ENCODE assay signal across 15 mouse cellular contexts in the genomic region with DNA sequence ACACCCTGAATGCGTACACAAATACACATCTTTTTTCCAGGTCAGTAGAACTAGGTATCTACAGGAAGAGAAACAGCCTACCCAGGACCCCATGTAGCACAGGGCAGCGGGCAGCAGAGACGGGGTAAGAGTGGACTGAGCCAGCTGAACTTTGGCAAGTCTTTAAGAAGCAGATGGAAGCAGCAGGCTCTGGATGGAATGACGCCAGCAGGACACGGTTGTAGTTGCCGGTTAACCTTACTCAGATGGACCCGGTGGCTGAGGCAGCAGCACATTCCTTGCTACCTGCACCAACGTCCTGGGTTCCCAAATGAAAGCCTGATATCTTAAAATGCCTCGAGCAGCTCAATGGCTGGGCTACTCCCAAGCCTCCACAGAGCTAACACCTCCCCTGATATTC. TPM values are rescaled to one million over a fixed set of nuclear protein-coding genes. Genes with fewer than 3 reads are reported as not detected.
DNase-seq lines count a peak whose midpoint lies in the region; ATAC-seq and TF ChIP-seq lines count a peak whose summit lies in the region.
"Had no signal": no experiment of that assay in that cellular context is flagged by ENCODE, and none has a peak within 500 bp of the region (broad histone marks: within the 10 kb centered on the region; RNA-seq: fewer than 3 reads in every experiment).

No protein-coding gene starts in this region.

- no peaks in the 10 kb centered on the region for H3K9me3 ChIP-seq in lung, embryonic 14.5 days (ENCODE audit: low read depth, low read length)
- H3K9me3 ChIP-seq: embryonic facial prominence, embryonic 13.5 days; hindbrain, embryonic 10.5 days; liver, embryonic 13.5 days; midbrain, embryonic 15.5 days had no signal

- TF ChIP-seq POLR2A in lung, adult 2 months (IDR thresholded peaks at IDR 0.05; ENCODE audit: borderline replicate concordance, extremely low read depth, low read depth, low read length) = no peak

- H3K4me1 ChIP-seq in lung, embryonic 14.5 days (ENCODE audit: insufficient read depth) = no peaks in the 10 kb centered on the region
- H3K4me1 ChIP-seq in lung, adult 2 months (ENCODE audit: control insufficient read depth, insufficient read depth, low read length) = peaks cover 3% of the 10 kb centered on the region; the same call in 1 of the 2 replicates
- H3K4me1 ChIP-seq: midbrain, embryonic 15.5 days had no signal

- H3K27ac ChIP-seq in gastrocnemius, adult 2 months = no peak overlapping the region
- no peak overlapping the region for H3K27ac ChIP-seq in lung, embryonic 14.5 days (ENCODE audit: low read depth)
- H3K27ac ChIP-seq: embryonic facial prominence, embryonic 13.5 days; hindbrain, embryonic 10.5 days; liver, embryonic 13.5 days; midbrain, embryonic 15.5 days had no signal

- intact Hi-C loops in gastrocnemius, adult 2 months (cut with DNase I) = no loop called here
- intact Hi-C loops in left cerebral cortex, postnatal 25 days (cut with DNase I) = no loop called here

- WGBS in lung, embryonic 14.5 days = 58% methylated on average over 9 of the region's 9 CpGs
- WGBS in lung, adult 2 months = 51% methylated on average over 9 of the region's 9 CpGs

- ATAC-seq in lung, embryonic 14.5 days (ENCODE audit: insufficient read depth) = no peak
- ATAC-seq in monocyte, adult 5-6 weeks (replicated peaks; ENCODE audit: insufficient number of reproducible peaks, low FRiP score, low TSS enrichment, poor library complexity, severe bottlenecking) = no peak
- ATAC-seq: midbrain, embryonic 15.5 days had no signal

- peak; percentile 47 for DNase-seq in gastrocnemius, adult 2 months
- DNase-seq in gastrocnemius, adult 18-20 months (ENCODE audit: low spot score) = no peak
- peak; percentile 29 for DNase-seq in lung, embryonic 14.5 days
- DNase-seq in lung, adult 2 months = no peak
- peak; percentile 85 for DNase-seq in cerebellum, adult 9-10 months
- peak; percentile 47 for DNase-seq in lung, postnatal 14 days
- no peak for DNase-seq in left cerebral cortex, postnatal 25 days (ENCODE audit: low spot score in 2 of 2)
- DNase-seq: liver, embryonic 13.5 days had no signal

- H3K36me3 ChIP-seq in lung, embryonic 14.5 days (ENCODE audit: insufficient read depth) = peaks cover 40% of the 10 kb centered on the region

- H3K9ac ChIP-seq in lung, embryonic 14.5 days = no peak overlapping the region
- H3K9ac ChIP-seq: embryonic facial prominence, embryonic 13.5 days; liver, embryonic 13.5 days; midbrain, embryonic 15.5 days had no signal

- no peak overlapping the region for H3K4me3 ChIP-seq in gastrocnemius, adult 2 months
- no peak overlapping the region for H3K4me3 ChIP-seq in lung, embryonic 14.5 days (ENCODE audit: low read depth, low read length)
- no peak overlapping the region for H3K4me3 ChIP-seq in lung, adult 2 months (replicated peaks; ENCODE audit: extremely low read depth, low read depth, low read length)
- H3K4me3 ChIP-seq: embryonic facial prominence, embryonic 13.5 days; hindbrain, embryonic 10.5 days; left cerebral cortex, adult 2 months; liver, embryonic 13.5 days; midbrain, embryonic 15.5 days had no signal

- no peak for TF ChIP-seq CTCF in gastrocnemius, adult 2 months (IDR thresholded peaks at IDR 0.05)
- TF ChIP-seq CTCF in lung, embryonic 14.5 days (IDR thresholded peaks at IDR 0.05; ENCODE audit: low read depth) = no peak
- no peak for TF ChIP-seq CTCF in lung, adult 2 months (IDR thresholded peaks at IDR 0.05; ENCODE audit: insufficient read depth, low read length)

- H3K27me3 ChIP-seq in lung, embryonic 14.5 days (ENCODE audit: insufficient read depth, low read length) = no peaks in the 10 kb centered on the region
- H3K27me3 ChIP-seq: embryonic facial prominence, embryonic 13.5 days; liver, embryonic 13.5 days; midbrain, embryonic 15.5 days had no signal

- H3K4me2 ChIP-seq in lung, embryonic 14.5 days = no peak overlapping the region
- H3K4me2 ChIP-seq: embryonic facial prominence, embryonic 13.5 days; liver, embryonic 13.5 days; midbrain, embryonic 15.5 days had no signal

RNA-seq across cellular contexts. Expression of gene Srprb, which starts 15.2 kb away (rescaled TPM):
- 10 to 100 TPM; 16.2 to 18.2 TPM for total RNA-seq in gastrocnemius, adult 2 months (2021)
- total RNA-seq in gastrocnemius, adult 18-20 months (2021) = 10 to 100 TPM; 16.2 to 17.2 TPM
- 63.5 and 68.2 TPM in 2 replicates for polyA plus RNA-seq in lung, embryonic 14.5 days (2014; fragmentation: Nextera tagmentation; extraction: Ambion mirVana)
- polyA plus RNA-seq in lung, adult 2 months (2012; rRNA removed) = 49.1 and 52.5 TPM in 2 replicates
- 14.5 to 18.0 TPM (median 14.6 TPM) in 3 replicates for total RNA-seq in monocyte, adult 5-6 weeks (2017)
- total RNA-seq in left cerebral cortex, postnatal 25 days (2021) = 10 to 100 TPM; 18.7 to 19.1 TPM

RNA-seq across cellular contexts. Expression of gene Gm20425, which starts 43.4 kb away (rescaled TPM):
- total RNA-seq in gastrocnemius, adult 2 months (2021) = 1 to 10 TPM; 1.7 to 3.5 TPM
- total RNA-seq in gastrocnemius, adult 18-20 months (2021) = 1 to 10 TPM; 2.7 to 3.9 TPM
- polyA plus RNA-seq in lung, embryonic 14.5 days (2014; fragmentation: Nextera tagmentation; extraction: Ambion mirVana) = 3.4 TPM in 1 of 2 replicates, not detected in the other
- 0.08 and 0.27 TPM in 2 replicates for polyA plus RNA-seq in lung, adult 2 months (2012; rRNA removed)
- total RNA-seq in monocyte, adult 5-6 weeks (2017) = not detected in 3 replicates
- total RNA-seq in left cerebral cortex, postnatal 25 days (2021) = 1 to 10 TPM; 7.9 to 9.6 TPM
- polyA plus RNA-seq: brain, embryonic 14.5 days; hindbrain, embryonic 10.5 days; midbrain, embryonic 15.5 days; stomach, embryonic 14.5 days had no signal

RNA-seq across cellular contexts. Expression of gene Trf, which starts 43.5 kb away (rescaled TPM):
- 10 to 100 TPM in 1 of 2 experiments, 1 to 10 TPM in 1; 5.3 to 11.5 TPM for total RNA-seq in gastrocnemius, adult 2 months (2021)
- 10 to 100 TPM; 18.2 to 29.2 TPM for total RNA-seq in gastrocnemius, adult 18-20 months (2021)
- polyA plus RNA-seq in lung, embryonic 14.5 days (2014; fragmentation: Nextera tagmentation; extraction: Ambion mirVana) = 35.5 and 44.6 TPM in 2 replicates
- 569 and 855 TPM in 2 replicates for polyA plus RNA-seq in lung, adult 2 months (2012; rRNA removed)
- total RNA-seq in monocyte, adult 5-6 weeks (2017) = 160 to 219 TPM (median 198 TPM) in 3 replicates
- 100 to 1,000 TPM; 123 to 155 TPM for total RNA-seq in left cerebral cortex, postnatal 25 days (2021)

Comparison
In these comparisons a context has a peak if more than half of its experiments do, and no peak if none do; other contexts are left out.
1. DNase-seq: peak in gastrocnemius, adult 2 months (single experiment), lung, embryonic 14.5 days (single experiment), cerebellum, adult 9-10 months (single experiment) and lung, postnatal 14 days (single experiment); none in gastrocnemius, adult 18-20 months (single experiment), lung, adult 2 months (single experiment) and left cerebral cortex, postnatal 25 days (0 of 2).